Mouse (Mus musculus) embryo, embryonic 11.5 days (tissue): Measurements from ENCODE around the gene Mall.

Experiments used
- DNase-seq: peaks from one replicate; pipeline ENCODE4 v3.0.0-alpha.2; 2012; ENCODE audit warnings: low read depth, low spot score

Mall gene

GRCm38 (mm10) chr2:127730301-127730997 is 717 bp upstream of the Mall start:
- DNase-seq: no peak

- no peak for DNase-seq
These were observed 876 bp downstream of the Mall start for GRCm38 (mm10) chr2:127728661-127729450.

GRCm38 (mm10) chr2:127728146-127728545 is 1.6 kb downstream of the Mall start:
- DNase-seq: no peak

GRCm38 (mm10) chr2:127723193-127723592 is 6.5 kb downstream of the Mall start:
- no peak for DNase-seq

GRCm38 (mm10) chr2:127722176-127722892 is 7.4 kb downstream of the Mall start:
- DNase-seq: peak; percentile 34

GRCm38 (mm10) chr2:127718839-127719468 is 10.8 kb downstream of the Mall start:
- DNase-seq: no peak

GRCm38 (mm10) chr2:127714726-127715125 is 15.0 kb downstream of the Mall start:
- DNase-seq: no peak

- DNase-seq: no peak
These were observed 20.9 kb downstream of the Mall start for GRCm38 (mm10) chr2:127708792-127709191.

- no peak for DNase-seq
These were observed 21.7 kb downstream of the Mall start for GRCm38 (mm10) chr2:127708060-127708459.

GRCm38 (mm10) chr2:127705267-127705666 is 24.5 kb downstream of the Mall start:
- no peak for DNase-seq

- DNase-seq: no peak
These were observed 40.5 kb downstream of the Mall start for GRCm38 (mm10) chr2:127689239-127689638.

GRCm38 (mm10) chr2:127683687-127684331 is 45.9 kb downstream of the Mall start:
- DNase-seq: peak; percentile 53

- DNase-seq: no peak
These were observed 61.8 kb downstream of the Mall start for GRCm38 (mm10) chr2:127667843-127668506.

- DNase-seq: no peak
These were observed 62.7 kb downstream of the Mall start for GRCm38 (mm10) chr2:127667015-127667414.

GRCm38 (mm10) chr2:127662708-127663107 is 67.0 kb downstream of the Mall start:
- DNase-seq: no peak

- DNase-seq: no peak
These were observed 73.5 kb downstream of the Mall start, which contains the start of gene Mal for GRCm38 (mm10) chr2:127656086-127656720. TSS of gene Mal (minus strand) at chr2:127656695.

- no peak for DNase-seq
These were observed 74.3 kb downstream of the Mall start for GRCm38 (mm10) chr2:127655419-127655818.

GRCm38 (mm10) chr2:127654786-127655185 is 74.9 kb downstream of the Mall start:
- no peak for DNase-seq
